Mouse (Mus musculus): ENCODE measurements around the gene Cfap97d2.
"Not testable (repeated sequence)": the region's sequence is repeated elsewhere in the genome, so short reads cannot be mapped to it uniquely, and the experiment has no call there.

The Cfap97d2 gene

DNA sequence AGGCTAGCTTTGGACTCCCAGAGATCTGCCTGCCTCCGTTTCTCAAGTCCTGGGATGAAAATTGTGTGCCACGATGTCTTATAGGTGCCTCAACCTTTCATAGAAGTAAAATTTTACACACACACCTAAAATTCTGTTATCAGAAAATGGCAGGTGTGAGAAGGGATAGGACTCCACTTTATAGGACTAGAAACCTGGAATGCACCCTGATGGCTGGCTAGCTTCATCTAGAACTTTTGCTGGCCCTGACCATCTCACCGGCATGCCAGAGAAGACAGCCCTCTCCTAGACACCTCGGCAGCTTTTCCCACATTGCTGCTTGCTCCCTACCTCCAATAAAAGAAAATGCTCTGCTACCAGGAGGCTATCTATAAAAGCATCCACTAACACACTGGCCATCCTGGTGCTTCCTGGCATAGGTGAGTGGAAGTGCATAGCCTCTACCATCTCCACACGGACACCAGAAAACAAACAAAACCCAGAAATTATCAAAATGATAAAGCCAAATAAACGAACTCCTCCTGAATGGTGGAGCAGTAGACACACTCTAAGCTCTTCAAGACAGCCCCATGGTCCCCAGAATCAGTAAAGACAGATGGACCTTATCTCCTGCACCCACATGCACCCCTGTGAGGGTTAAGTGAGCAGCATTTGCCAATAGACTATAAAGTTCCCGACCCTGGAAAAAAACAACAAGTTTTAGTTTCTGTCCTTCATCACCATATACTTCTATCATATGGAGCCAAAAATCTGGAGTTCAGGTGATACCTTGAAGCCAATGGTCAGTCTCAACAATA, 35.3 kb downstream of the Cfap97d2 start:
- DNase-seq (ENCODE audit: low spot score) = no peak

DNA sequence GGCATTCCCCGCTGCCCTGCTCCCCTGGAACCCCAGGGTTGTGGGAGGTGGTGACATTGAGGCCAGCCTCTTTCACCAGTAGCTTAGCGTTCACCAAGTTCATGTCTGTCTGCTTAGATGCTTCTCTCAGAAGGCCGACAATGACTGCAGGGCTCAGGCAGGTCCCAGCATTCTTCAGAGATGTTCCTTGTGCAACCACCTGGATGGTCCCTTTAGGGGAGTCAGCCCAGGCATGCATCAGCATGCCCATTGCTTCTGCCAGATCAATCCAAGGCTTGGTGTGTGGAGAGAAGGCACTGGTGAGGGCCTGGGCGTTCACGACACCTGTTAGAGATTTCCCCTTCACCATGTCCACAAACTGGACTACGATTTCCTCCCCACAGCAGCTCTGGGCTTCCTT, 40.5 kb downstream of the Cfap97d2 start:
- not testable (repeated sequence) for DNase-seq (ENCODE audit: low spot score)

DNA sequence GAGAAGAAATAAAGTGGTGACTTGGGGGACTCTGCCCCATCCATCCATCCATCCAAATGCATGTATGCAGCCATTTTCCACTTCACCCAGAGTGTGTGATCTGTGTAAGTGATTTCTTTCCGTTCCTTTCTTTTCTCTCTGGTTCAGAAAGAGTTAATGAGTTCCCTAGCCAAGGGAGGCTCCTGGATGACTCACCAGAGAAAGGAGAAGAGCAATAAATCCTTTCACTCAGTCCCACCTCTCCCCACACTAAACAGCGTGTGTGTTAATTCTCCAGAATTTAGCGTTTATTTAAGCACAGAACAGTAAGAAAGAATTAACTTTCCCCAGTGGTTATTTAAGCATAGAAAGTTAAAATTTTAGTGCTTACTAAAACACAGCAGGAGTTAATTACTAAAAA, 41.9 kb downstream of the Cfap97d2 start:
- no peak for DNase-seq (ENCODE audit: low spot score)

DNA sequence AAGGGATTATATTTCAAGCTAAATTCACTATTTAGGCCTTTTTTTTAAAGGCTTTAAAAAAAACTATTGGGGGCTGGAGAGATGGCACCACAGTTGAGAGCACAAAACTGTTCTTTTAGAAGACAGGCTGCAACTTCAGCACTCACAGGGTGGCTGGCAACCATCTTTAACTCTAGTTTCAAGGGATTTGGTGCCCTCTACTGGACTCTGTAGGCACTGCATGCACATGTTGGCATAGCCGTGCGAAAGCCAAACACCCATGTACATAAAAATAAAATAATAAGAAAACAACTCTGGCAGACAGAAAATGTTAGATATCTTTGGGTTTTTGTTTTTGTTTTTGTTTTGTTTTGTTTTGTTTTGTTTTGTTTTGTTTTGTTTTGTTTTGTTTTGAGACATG, 48.0 kb downstream of the Cfap97d2 start:
- peak; percentile 87 for DNase-seq (ENCODE audit: low spot score)

GRCm38 (mm10) chr8:13756480-13756879, 50.8 kb downstream of the Cfap97d2 start:
- no peak for DNase-seq (ENCODE audit: low spot score)

GRCm38 (mm10) chr8:13756982-13757804, 51.5 kb downstream of the Cfap97d2 start, which contains the start of gene Cdc16:
Gene Cdc16 (plus strand): TSS chr8:13757676.
- DNase-seq (ENCODE audit: low spot score) = peak; percentile 94

DNA sequence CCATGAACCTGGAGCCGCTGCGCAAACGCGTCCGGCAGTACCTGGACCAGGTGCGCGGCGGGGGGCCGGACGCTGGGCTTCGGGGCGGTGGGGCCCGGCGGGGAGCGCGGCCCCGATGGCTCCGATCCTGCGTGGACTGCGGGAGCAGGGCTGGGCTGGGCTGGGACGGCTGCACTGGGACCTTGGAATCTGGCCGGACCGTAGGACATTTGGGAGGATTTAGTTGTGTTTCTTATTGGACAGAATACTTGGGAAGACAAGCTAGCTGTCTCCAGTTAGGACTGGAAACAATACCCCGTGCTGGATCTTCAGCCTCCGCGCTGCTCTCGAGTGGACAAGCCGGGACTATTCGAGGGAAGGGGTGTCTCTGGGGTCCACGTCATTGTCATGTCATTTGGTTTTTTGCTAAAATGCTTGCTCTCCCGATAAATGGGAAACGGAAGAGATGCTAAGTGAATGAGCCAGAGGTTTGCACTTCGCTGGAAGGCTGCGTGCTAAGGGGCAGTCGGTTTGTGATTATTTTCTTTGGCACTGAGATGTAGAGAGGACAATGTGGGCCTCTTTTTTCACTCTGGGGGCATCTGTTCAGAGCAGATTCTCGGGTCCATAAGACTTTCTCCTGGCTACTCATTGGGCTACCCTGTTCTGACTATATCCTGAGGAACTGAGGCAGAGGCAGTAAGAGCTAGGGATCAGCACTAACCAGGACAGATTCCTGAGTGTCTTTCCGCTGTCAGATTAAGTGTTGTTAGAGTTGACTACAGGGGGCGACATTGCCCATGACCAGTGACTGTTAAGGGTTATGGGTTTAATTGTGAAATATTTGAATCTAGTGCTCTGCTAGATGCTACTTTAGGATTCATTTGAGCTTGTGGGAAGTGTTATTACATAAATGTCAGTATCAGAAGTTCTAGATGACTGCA, 52.4 kb downstream of the Cfap97d2 start:
- peak; percentile 78 for DNase-seq (ENCODE audit: low spot score)

DNA sequence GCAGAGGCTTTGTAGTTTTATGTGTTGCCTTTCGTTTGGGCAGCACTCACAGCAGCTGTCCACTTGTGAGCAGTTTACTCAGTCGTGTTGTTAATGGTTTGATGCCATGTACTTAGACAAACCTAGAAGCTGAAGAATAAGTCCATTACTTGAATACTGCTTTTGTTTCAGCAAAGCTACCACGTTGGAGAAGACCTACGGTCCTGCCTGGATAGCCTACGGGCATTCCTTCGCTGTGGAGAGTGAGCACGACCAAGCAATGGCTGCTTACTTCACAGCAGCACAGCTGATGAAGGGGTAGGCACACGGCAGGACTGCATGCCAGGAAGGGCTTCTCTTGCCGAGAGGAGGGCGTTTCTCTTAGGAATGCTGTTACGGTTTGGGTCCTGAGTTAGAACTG, 63.5 kb downstream of the Cfap97d2 start:
- DNase-seq (ENCODE audit: low spot score) = no peak

DNA sequence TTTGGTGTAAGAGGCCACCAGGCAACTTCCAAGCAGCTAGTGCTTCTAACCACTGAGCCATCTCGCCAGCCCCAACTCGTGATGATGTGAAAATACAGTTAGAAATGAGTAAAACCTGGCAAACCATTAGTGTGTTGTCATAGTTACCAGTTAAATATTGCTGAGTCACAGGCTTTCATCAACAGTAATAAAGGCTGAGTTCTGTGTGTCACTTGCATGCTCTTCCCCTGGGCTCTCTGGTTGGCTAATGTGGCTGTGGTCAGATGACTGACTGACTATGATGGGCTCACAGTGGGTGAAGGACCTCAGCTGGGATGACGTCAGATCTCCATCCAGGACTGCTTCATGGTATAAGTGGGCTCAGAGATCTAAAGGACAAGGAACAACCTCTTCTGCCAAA, 74.8 kb downstream of the Cfap97d2 start:
- no peak for DNase-seq (ENCODE audit: low spot score)

GRCm38 (mm10) chr8:13785250-13785763, 79.6 kb downstream of the Cfap97d2 start, which contains the start of gene Upf3a:
Gene Upf3a (plus strand): TSS chr8:13785615.
- peak; percentile 96 for DNase-seq (ENCODE audit: low spot score)

DNA sequence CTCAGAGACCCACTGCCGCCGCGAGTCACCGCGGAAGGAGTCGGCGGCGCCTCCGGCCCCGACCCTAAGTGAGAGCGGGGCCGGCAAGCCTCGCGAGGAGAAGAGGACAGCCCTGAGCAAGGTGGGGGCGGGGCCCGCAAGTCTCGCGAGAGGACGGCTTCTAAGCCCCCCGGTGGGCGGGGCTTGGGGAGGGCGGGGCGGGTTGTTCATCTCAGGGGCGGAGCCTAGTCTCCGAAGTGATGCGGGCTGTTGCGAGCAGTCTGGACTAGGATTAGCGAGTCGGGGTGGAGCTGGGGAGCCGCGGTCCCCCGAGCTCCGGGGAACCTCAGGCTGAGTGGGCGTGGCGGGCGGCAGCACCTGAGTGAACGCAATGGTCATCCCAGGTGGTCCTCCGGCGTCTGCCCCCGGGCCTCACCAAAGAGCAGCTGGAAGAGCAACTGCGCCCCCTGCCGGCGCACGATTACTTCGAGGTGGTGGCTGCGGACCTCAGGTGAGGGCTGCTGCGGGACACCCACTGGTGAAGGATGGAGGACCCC, 80.1 kb downstream of the Cfap97d2 start:
- DNase-seq (ENCODE audit: low spot score) = peak; percentile 99

GRCm38 (mm10) chr8:13789606-13790005, 83.9 kb downstream of the Cfap97d2 start:
- DNase-seq (ENCODE audit: low spot score) = no peak

Data from retina, embryonic 14.5 days (tissue).